Mouse (Mus musculus) lung, adult 2 months (tissue): Measurements from ENCODE around the gene Ptgr1.

Experiments
- CTCF ChIP-seq: fragments of 200-500 bp; IDR thresholded peaks from 2 replicates; pipeline ENCODE4 v1.5.1; 2011; ENCODE audit warnings: mild to moderate bottlenecking, low read length, control low read depth; ENCODE audit not compliant: insufficient read depth
- POLR2A ChIP-seq: fragments of 200-500 bp; IDR thresholded peaks from 2 replicates; pipeline ENCODE4 v1.6.1; 2011; ENCODE audit warnings: low read depth, mild to moderate bottlenecking, control low read depth, low read length, borderline replicate concordance; ENCODE audit errors: extremely low read depth

- TF ChIP-seq CTCF (no peak), POLR2A (no peak)
These were observed 52.0 kb downstream of the Ptgr1 start for GRCm38 (mm10) chr4:58934746-58935476.
